Mouse (Mus musculus) midbrain, embryonic 14.5 days (tissue): ENCODE measurements around the gene Itga6. TPM values are rescaled to one million over a fixed set of nuclear protein-coding genes. Genes with fewer than 3 reads are reported as not detected.

Experiments
- ATAC-seq: fragments of 200-750 bp; cut with Nextera tagmentation; 2 replicates; pipeline ENCODE4 v1.8.0; 2017; ENCODE audit warnings: moderate number of reproducible peaks, moderate library complexity; ENCODE audit not compliant: low FRiP score, low TSS enrichment
- DNase-seq: peaks from one replicate; pipeline ENCODE4 v3.0.0-alpha.2; 2015
- H3K27ac ChIP-seq: fragments of 300-500 bp; sonication (generic); replicated peaks from 2 replicates; pipeline ENCODE4 v1.5.1; 2014; ENCODE audit warnings: mild to moderate bottlenecking, low read depth, low read length, moderate library complexity
- H3K27me3 ChIP-seq: fragments of 300-500 bp; sonication (generic); 2 replicates; pipeline ENCODE4 v1.6.1; 2014; ENCODE audit warnings: low read length, control low read depth, mixed read lengths; ENCODE audit not compliant: control insufficient read depth, insufficient read depth
- H3K36me3 ChIP-seq: fragments of 300-500 bp; sonication (generic); 2 replicates; pipeline ENCODE4 v1.6.1; 2014; ENCODE audit warnings: low read length, control low read depth; ENCODE audit not compliant: control insufficient read depth, insufficient read depth
- H3K4me1 ChIP-seq: fragments of 300-500 bp; sonication (generic); 2 replicates; pipeline ENCODE4 v1.6.1; 2014; ENCODE audit warnings: mild to moderate bottlenecking, antibody characterized with exemption, low read length, control low read depth; ENCODE audit not compliant: control insufficient read depth, insufficient read depth
- H3K4me2 ChIP-seq: fragments of 300-500 bp; sonication (generic); 2 replicates; pipeline ENCODE4 v1.6.1; 2014; ENCODE audit warnings: mild to moderate bottlenecking, low read length, moderate library complexity
- H3K4me3 ChIP-seq: fragments of 300-500 bp; sonication (generic); replicated peaks from 2 replicates; pipeline ENCODE4 v1.5.1; 2014; ENCODE audit warnings: low read depth, low read length
- H3K9ac ChIP-seq: fragments of 300-500 bp; sonication (generic); replicated peaks from 2 replicates; pipeline ENCODE4 v1.6.1; 2014; ENCODE audit warnings: mild to moderate bottlenecking, low read length, moderate library complexity
- H3K9me3 ChIP-seq: fragments of 300-500 bp; sonication (generic); 2 replicates; pipeline ENCODE4 v1.6.1; 2016; ENCODE audit warnings: low read length, control low read depth, mixed read lengths; ENCODE audit not compliant: control insufficient read depth
- WGBS: fragments of 180-500 bp; shearing (Covaris S2); extraction: QIAGEN DNeasy Blood & Tissue Kit; methylation state at CpG from one replicate; pipeline ENCODE4 v1.1.7; 2014; 5-methylcytosine and 5-hydroxymethylcytosine counted together
- polyA plus RNA-seq: library from polyadenylated mRNA; unstranded; fragments of >200 nt; fragmentation: Nextera tagmentation; extraction: Ambion mirVana; gene quantifications from 2 replicates; pipeline ENCODE4 v1.2.1, GENCODE M21; 2014

The Itga6 gene
- polyA plus RNA-seq, 1 experiment from 2014 or later: 21.6 TPM

DNA sequence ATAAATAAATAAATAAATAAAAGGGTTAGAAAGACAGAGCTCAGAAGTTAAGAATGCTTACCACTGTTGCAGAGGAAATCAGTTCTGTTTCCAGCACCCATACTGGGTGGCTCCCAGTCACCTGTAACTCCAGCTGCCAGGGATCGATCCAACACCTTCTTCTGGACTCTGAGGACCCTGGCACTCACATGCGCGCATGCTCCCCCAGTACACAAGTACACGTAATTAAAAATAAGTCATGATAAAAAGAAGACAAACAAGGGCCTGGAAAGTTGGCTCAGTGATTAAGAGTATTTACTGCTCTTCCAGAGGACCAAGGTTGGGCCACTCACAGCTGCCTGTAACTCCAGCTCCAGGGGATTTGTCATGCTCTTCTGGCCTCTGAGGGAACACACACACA, 132.4 kb downstream of the Itga6 start:
- Histone ChIP-seq H3K9ac (no peak overlapping the region), H3K4me3 (no peak overlapping the region), H3K27ac (no peak overlapping the region), H3K27me3 (no peaks in the 10 kb centered on the region), H3K9me3 (no peaks in the 10 kb centered on the region), H3K36me3 (no peaks in the 10 kb centered on the region), H3K4me2 (no peak overlapping the region), H3K4me1 (peaks cover 7% of the 10 kb centered on the region; the same call in 1 of the 2 replicates)
- DNase-seq (no peak), ATAC-seq (no peak)
- 94% methylated on average over 4 of the region's 4 CpGs for WGBS

DNA sequence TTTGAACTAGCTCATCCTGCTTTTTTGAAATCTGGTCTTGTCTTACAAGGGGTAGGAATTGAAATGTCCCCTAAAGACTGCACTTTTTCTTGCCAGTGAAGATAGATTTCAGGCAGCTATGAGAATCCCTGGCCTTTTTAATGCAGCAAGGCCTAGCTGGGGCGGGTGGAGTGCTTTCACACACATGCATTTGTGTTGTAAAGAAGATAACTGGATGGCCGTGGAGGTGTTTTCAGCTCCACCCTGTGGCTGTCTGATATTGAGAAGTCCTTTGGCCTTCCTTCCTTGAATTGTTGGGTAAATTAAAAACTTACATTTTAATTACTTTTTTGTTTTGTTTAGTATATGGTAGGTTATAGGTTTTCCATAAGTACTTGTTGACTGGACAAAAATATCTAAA, 133.0 kb downstream of the Itga6 start:
- no peaks in the 10 kb centered on the region for H3K36me3 ChIP-seq
- no peak overlapping the region for H3K27ac ChIP-seq
- no peak overlapping the region for H3K9ac ChIP-seq
- DNase-seq (no peak), ATAC-seq (no peak)
- WGBS: 78% methylated on average over 2 of the region's 2 CpGs
- H3K4me2 ChIP-seq: no peak overlapping the region
- peaks cover 7% of the 10 kb centered on the region; the same call in 1 of the 2 replicates for H3K4me1 ChIP-seq
- H3K4me3 ChIP-seq: no peak overlapping the region
- no peaks in the 10 kb centered on the region for H3K9me3 ChIP-seq
- H3K27me3 ChIP-seq: no peaks in the 10 kb centered on the region

DNA sequence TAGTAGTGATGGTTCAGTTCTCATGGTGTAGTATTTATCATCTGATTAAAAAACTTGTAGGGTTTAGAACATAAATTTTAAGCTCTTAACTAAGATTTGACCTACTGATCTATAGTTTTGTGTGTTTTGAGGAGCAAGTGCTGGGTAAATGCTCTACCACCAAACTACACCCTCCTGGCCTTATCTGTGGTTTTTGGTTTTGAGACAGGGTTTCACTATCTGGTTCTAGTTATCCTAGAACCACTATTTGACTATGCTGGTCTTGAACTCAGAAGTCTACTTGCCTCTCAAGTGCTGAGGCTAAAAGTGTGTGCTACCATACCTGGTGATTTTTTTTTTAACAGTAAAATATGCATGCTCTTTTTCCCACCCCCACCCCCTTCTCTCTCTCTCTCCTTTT, 133.5 kb downstream of the Itga6 start:
- no peak for ATAC-seq
- Histone ChIP-seq H3K4me1 (peaks cover 2% of the 10 kb centered on the region; the same call in 1 of the 2 replicates), H3K9me3 (no peaks in the 10 kb centered on the region), H3K4me2 (no peak overlapping the region), H3K4me3 (no peak overlapping the region), H3K27ac (no peak overlapping the region), H3K9ac (no peak overlapping the region), H3K36me3 (no peaks in the 10 kb centered on the region), H3K27me3 (no peaks in the 10 kb centered on the region)
- DNase-seq: no peak

DNA sequence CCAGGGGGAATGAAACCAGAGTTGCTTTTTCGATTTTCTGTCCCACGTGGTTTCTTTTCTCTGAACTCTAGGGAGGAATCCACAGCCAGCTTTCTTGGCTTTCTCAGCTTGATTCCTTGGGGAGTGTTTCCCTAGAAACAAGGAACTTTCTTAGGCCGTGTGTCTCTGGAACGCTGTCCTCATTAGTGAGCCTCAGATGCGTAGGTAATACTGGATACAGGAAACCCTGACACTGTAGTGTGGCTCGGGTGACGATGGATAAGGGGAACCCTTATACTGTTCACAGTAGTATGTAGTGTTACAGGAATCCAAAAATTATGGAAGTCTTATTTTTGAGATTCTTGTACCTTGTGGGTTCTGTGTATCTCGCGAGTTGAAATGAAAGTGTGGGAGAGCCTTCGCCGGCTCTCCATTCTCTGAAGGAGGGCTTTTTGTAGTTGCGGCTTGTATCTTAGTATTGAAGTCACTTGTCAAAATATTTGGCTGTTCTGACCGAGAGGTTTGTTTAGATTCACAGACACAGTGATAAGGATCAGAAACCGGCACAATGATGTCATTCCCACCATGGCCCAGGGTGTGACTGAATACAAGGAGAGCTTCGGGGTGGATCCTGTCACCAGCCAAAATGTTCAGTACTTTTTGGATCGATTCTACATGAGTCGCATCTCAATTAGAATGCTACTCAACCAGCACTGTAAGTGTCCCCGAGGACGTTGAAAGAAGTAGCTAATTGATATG, 137.7 kb downstream of the Itga6 start:
- no peaks in the 10 kb centered on the region for H3K27me3 ChIP-seq
- H3K9ac ChIP-seq: no peak overlapping the region
- no peaks in the 10 kb centered on the region for H3K4me1 ChIP-seq
- DNase-seq: no peak
- no peak for ATAC-seq
- H3K27ac ChIP-seq: no peak overlapping the region
- H3K36me3 ChIP-seq: no peaks in the 10 kb centered on the region
- H3K4me3 ChIP-seq: no peak overlapping the region
- H3K9me3 ChIP-seq: no peaks in the 10 kb centered on the region
- H3K4me2 ChIP-seq: no peak overlapping the region
- WGBS: 88% methylated on average over 19 of the region's 19 CpGs

DNA sequence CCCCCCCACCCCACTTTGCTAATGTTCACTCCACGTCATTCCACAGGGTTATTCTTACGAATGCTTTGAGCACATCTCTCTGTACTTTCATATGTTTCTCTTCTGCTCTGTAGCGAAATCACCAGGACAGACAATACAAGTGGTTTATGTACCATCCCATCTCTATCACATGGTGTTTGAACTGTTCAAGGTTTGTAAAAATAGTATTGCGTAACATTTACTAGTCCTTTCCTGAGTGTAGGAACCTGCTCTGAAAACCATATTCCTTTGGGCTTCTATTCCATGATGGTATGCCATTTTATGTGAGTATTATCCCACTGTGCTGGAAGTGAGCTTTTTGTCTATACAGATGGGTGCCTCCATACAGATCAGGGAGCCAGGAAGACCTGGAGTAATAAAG, 141.9 kb downstream of the Itga6 start:
- 97% methylated on average over 4 of the region's 4 CpGs for WGBS
- Histone ChIP-seq H3K9ac (no peak overlapping the region), H3K27me3 (no peaks in the 10 kb centered on the region), H3K36me3 (no peaks in the 10 kb centered on the region), H3K4me1 (no peaks in the 10 kb centered on the region), H3K4me2 (no peak overlapping the region), H3K27ac (no peak overlapping the region), H3K4me3 (no peak overlapping the region), H3K9me3 (no peaks in the 10 kb centered on the region)
- no peak for ATAC-seq
- DNase-seq: no peak

DNA sequence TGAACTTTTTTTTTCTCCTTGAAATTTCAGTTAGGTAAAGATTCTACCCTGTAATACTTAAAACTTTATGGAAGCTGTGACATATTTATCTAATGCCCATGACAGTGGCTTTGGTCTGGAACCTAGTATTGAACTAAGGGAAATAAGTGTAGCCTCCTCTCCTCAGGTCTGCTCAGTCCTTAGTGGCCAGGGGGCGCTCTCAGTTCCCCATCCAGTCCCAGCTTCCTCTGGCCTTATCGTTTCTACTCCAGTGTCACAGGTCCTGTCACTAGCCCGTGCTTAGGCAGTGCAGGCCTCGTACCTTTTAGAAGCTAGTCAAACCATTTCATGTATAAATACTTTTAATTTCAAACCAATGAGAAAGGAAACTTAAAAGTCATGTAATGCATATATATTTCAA, 143.0 kb downstream of the Itga6 start:
- H3K27ac ChIP-seq: no peak overlapping the region
- no peaks in the 10 kb centered on the region for H3K27me3 ChIP-seq
- no peak overlapping the region for H3K4me2 ChIP-seq
- H3K4me3 ChIP-seq: no peak overlapping the region
- 0 out of 2 replicates have a peak, but pooled peaks cover 5% of the 10 kb centered on the region for H3K36me3 ChIP-seq
- no peaks in the 10 kb centered on the region for H3K4me1 ChIP-seq
- ATAC-seq: no peak
- no peaks in the 10 kb centered on the region for H3K9me3 ChIP-seq
- DNase-seq: no peak
- 82% methylated on average over 4 of the region's 4 CpGs for WGBS
- H3K9ac ChIP-seq: no peak overlapping the region

DNA sequence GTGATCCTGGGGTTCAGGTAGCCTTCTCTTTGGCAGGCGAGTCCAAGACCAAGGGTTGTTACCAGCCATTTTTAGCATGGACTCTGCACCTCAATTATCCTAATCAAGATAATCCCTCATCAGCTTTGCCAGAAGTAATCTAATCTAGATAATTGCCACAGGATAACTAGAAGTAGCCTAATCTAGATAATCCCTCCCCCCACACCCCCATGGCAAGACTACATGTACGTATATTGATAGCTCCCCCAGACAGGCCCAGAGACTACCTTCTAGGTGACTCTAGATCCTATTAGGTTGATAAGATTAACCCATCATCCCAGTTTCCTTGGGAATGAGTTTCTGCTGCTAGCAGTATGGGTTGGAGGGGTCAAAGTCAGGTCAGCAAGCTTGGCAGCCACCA, 146.1 kb downstream of the Itga6 start:
- H3K4me2 ChIP-seq: no peak overlapping the region
- no peaks in the 10 kb centered on the region for H3K9me3 ChIP-seq
- 0 out of 2 replicates have a peak, but pooled peaks cover 5% of the 10 kb centered on the region for H3K36me3 ChIP-seq
- no peak for ATAC-seq
- no peak overlapping the region for H3K9ac ChIP-seq
- DNase-seq: no peak
- 88% methylated on average over 2 of the region's 2 CpGs for WGBS
- no peaks in the 10 kb centered on the region for H3K27me3 ChIP-seq
- H3K27ac ChIP-seq: no peak overlapping the region
- no peak overlapping the region for H3K4me3 ChIP-seq
- no peaks in the 10 kb centered on the region for H3K4me1 ChIP-seq

DNA sequence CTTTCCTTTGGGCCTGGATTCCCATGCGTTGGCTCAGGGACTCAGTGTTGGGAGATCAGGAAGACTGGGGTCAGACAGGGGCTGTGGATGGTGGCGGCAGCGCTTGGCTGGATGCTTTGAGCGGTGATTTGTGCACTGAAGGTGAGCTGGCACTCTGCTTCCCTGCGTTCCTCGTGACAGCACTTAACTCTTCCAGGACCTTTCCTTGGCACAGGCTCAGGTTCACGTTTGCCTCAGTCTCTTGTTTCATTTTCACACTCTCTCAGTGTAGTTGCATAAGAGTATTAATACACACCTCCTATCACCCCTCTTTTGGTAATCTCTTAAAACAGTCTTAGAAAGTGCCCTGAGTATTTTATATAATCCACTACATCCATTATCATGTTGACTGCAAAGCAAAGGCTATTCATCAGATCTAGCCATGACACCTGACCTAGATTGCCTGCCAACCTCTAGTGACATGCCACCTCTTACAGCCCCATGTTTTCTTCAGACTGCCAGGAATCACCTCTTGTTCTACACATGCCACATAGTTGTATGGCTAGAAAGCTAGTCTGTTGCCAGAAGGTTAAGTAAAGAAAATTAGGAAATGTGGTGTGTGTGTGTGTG, 147.4 kb downstream of the Itga6 start:
- H3K36me3 ChIP-seq: 0 out of 2 replicates have a peak, but pooled peaks cover 5% of the 10 kb centered on the region
- no peaks in the 10 kb centered on the region for H3K4me1 ChIP-seq
- WGBS: 95% methylated on average over 7 of the region's 7 CpGs
- H3K27ac ChIP-seq: no peak overlapping the region
- H3K9me3 ChIP-seq: no peaks in the 10 kb centered on the region
- no peak overlapping the region for H3K9ac ChIP-seq
- no peaks in the 10 kb centered on the region for H3K27me3 ChIP-seq
- no peak overlapping the region for H3K4me2 ChIP-seq
- no peak overlapping the region for H3K4me3 ChIP-seq
- ATAC-seq (no peak), DNase-seq (no peak)
